Mouse (Mus musculus) brain, embryonic 14.5 days (tissue): Measurements from ENCODE around the gene Zfp740.

Experiments used
- CTCF ChIP-seq: fragments of 200-500 bp; IDR thresholded peaks from 2 replicates; pipeline ENCODE4 v1.5.1; 2012; ENCODE audit warnings: inconsistent platforms, mild to moderate bottlenecking, moderate library complexity, borderline replicate concordance; ENCODE audit not compliant: insufficient read depth, insufficient read length; ENCODE audit errors: extremely low read depth
- POLR2A ChIP-seq: fragments of 200-500 bp; IDR thresholded peaks from 2 replicates; pipeline ENCODE4 v1.6.1; 2012; ENCODE audit warnings: mild to moderate bottlenecking, inconsistent platforms, borderline replicate concordance; ENCODE audit not compliant: poor library complexity, insufficient read depth, insufficient read length, severe bottlenecking; ENCODE audit errors: extremely low read depth

- no peak for TF ChIP-seq CTCF
- TF ChIP-seq POLR2A = no peak
Observed at GRCm38 (mm10) chr15:102217325-102217724, 14.3 kb downstream of the Zfp740 start.
